Mouse (Mus musculus) layer of hippocampus, postnatal 14 days (tissue): Measurements from ENCODE around the gene Lepr. TPM values are rescaled to one million over a fixed set of nuclear protein-coding genes. Genes with fewer than 3 reads are reported as not detected.

Source experiments
- DNase-seq, 2 experiments: peaks; one replicate each; pipeline ENCODE4 v3.0.0; 2021 to 2022; ENCODE audit warnings: low spot score in 2 of 2, mixed read lengths in 1 of 2
- long read RNA-seq, 2 experiments: library from polyadenylated mRNA; stranded (forward); transcript quantifications; one replicate each; pipeline ENCODE4 v2.0.0; 2021
- total RNA-seq, 2 experiments: library from RNA; stranded (reverse); gene quantifications; 2 replicates each; pipeline ENCODE4 v1.2.3; 2021

Lepr gene
- 1 to 10 TPM; 2.4 to 5.0 TPM for total RNA-seq
- long read RNA-seq, experiment 1, partial matches to known transcripts, result 1 of 2 reads
- long read RNA-seq, experiment 1, other reads (novel, unspliced or antisense), result 1 of 2 reads
- long read RNA-seq, experiment 2, full-length matches to known transcripts, result 2 of 3 reads
- long read RNA-seq, experiment 2, partial matches to known transcripts, result 0 of 3 reads
- long read RNA-seq, experiment 2, other reads (novel, unspliced or antisense), result 1 of 3 reads

- no peak for DNase-seq
Observed at GRCm38 (mm10) chr4:101717367-101718121, at the start of gene Lepr. Gene Lepr (plus strand): TSS chr4:101717404.

GRCm38 (mm10) chr4:101669161-101669560 is 48.0 kb upstream of the Lepr start:
- no peak for DNase-seq

- no peak for DNase-seq
Observed at GRCm38 (mm10) chr4:101669811-101670210, 47.4 kb upstream of the Lepr start.

GRCm38 (mm10) chr4:101674790-101675189 is 42.4 kb upstream of the Lepr start:
- no peak for DNase-seq

GRCm38 (mm10) chr4:101675726-101676125 is 41.5 kb upstream of the Lepr start:
- no peak for DNase-seq

- no peak for DNase-seq
Observed at GRCm38 (mm10) chr4:101682620-101683019, 34.6 kb upstream of the Lepr start.

- DNase-seq, result no peak
Observed at GRCm38 (mm10) chr4:101683086-101683485, 34.1 kb upstream of the Lepr start.

GRCm38 (mm10) chr4:101684821-101685220 is 32.4 kb upstream of the Lepr start:
- DNase-seq, result no peak

- no peak for DNase-seq
Observed at GRCm38 (mm10) chr4:101686227-101686810, 30.9 kb upstream of the Lepr start.

GRCm38 (mm10) chr4:101689241-101689640 is 28.0 kb upstream of the Lepr start:
- no peak for DNase-seq

- no peak for DNase-seq
Observed at GRCm38 (mm10) chr4:101689645-101690044, 27.6 kb upstream of the Lepr start.

GRCm38 (mm10) chr4:101692892-101693291 is 24.3 kb upstream of the Lepr start:
- DNase-seq, result peak; percentile 14 to 61

- no peak for DNase-seq
Observed at GRCm38 (mm10) chr4:101694529-101694928, 22.7 kb upstream of the Lepr start.

GRCm38 (mm10) chr4:101697236-101697635 is 20.0 kb upstream of the Lepr start:
- DNase-seq, result no peak

- DNase-seq, result no peak
Observed at GRCm38 (mm10) chr4:101699423-101699822, 17.8 kb upstream of the Lepr start.

- DNase-seq, result no peak
Observed at GRCm38 (mm10) chr4:101700892-101701640, 16.1 kb upstream of the Lepr start.

- no peak for DNase-seq
Observed at GRCm38 (mm10) chr4:101705325-101705724, 11.9 kb upstream of the Lepr start.

GRCm38 (mm10) chr4:101707234-101707633 is 10.0 kb upstream of the Lepr start:
- no peak for DNase-seq

- DNase-seq, result no peak
Observed at GRCm38 (mm10) chr4:101707953-101708352, 9.3 kb upstream of the Lepr start.

GRCm38 (mm10) chr4:101710361-101710760 is 6.8 kb upstream of the Lepr start:
- DNase-seq, result no peak

- no peak for DNase-seq
Observed at GRCm38 (mm10) chr4:101711100-101711499, 6.1 kb upstream of the Lepr start.

- no peak for DNase-seq
Observed at GRCm38 (mm10) chr4:101712563-101712962, 4.6 kb upstream of the Lepr start.
